Mouse (Mus musculus) heart, embryonic 16.5 days (tissue): ENCODE measurements at regions not wholly inside any gene's neighbourhood (a gene's known extent, or its start where the extent isn't known, plus 50 kb on each side); places are given as distances from the start of the nearest gene placed in this dataset.

Experiments used
- ATAC-seq: fragments of 200-750 bp; cut with Nextera tagmentation; replicated peaks from 2 replicates; pipeline ENCODE4 v1.8.0; 2017; ENCODE audit warnings: moderate number of reproducible peaks; ENCODE audit not compliant: insufficient read depth, low FRiP score; ENCODE audit errors: extremely low read depth
- H3K27ac ChIP-seq: fragments of 300-500 bp; sonication (generic); 2 replicates; pipeline ENCODE4 v1.5.1; 2014; ENCODE audit warnings: mild to moderate bottlenecking, low read length, control low read depth, moderate library complexity
- H3K27me3 ChIP-seq: fragments of 300-500 bp; sonication (generic); 2 replicates; pipeline ENCODE4 v1.6.1; 2014; ENCODE audit warnings: low read length, mixed read lengths; ENCODE audit not compliant: control insufficient read depth, insufficient read depth
- H3K36me3 ChIP-seq: fragments of 300-500 bp; sonication (generic); 2 replicates; pipeline ENCODE4 v1.6.1; 2014; ENCODE audit not compliant: control insufficient read depth, insufficient read depth
- H3K4me1 ChIP-seq: fragments of 300-500 bp; sonication (generic); 2 replicates; pipeline ENCODE4 v1.6.1; 2014; ENCODE audit warnings: low read length, mixed read lengths; ENCODE audit not compliant: control insufficient read depth, insufficient read depth
- H3K4me2 ChIP-seq: fragments of 300-500 bp; sonication (generic); 2 replicates; pipeline ENCODE4 v1.6.1; 2014; ENCODE audit warnings: low read depth, mild to moderate bottlenecking, control low read depth, low read length
- H3K4me3 ChIP-seq: fragments of 300-500 bp; sonication (generic); 2 replicates; pipeline ENCODE4 v1.5.1; 2014; ENCODE audit warnings: mild to moderate bottlenecking, control low read depth, low read length
- H3K9ac ChIP-seq: fragments of 300-500 bp; sonication (generic); 2 replicates; pipeline ENCODE4 v1.6.1; 2014; ENCODE audit warnings: low read length, control low read depth
- H3K9me3 ChIP-seq: fragments of 300-500 bp; sonication (generic); replicated peaks from 2 replicates; pipeline ENCODE4 v1.6.1; 2016; ENCODE audit warnings: low read length; ENCODE audit not compliant: control insufficient read depth
- WGBS: fragments of 180-500 bp; shearing (Covaris S2); extraction: QIAGEN DNeasy Blood & Tissue Kit; methylation state at CpG from one replicate; pipeline ENCODE4 v1.1.7; 2014; 5-methylcytosine and 5-hydroxymethylcytosine counted together

DNA sequence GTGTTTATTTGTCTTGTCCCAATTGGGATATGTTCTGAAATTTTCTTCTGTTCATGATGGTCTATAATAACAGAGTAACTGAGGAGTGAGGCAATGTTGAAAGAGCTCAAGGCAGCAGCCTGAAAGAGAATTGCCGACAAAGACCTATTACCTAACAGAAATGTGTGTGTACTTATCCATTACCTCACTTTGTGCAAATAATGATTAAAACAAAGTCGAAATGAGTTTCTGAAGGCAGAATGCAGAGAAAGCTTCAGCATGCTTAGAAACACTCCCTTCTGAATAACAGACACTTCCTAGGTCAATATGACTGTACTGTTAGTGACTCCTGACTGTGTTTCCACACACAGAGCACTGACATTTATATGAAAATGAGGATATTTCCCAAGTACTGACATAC is 63.0 kb downstream of the Kbtbd8 start:
- WGBS, result 50% methylated on average over 2 of the region's 2 CpGs
- Histone ChIP-seq H3K27ac (no peak overlapping the region), H3K9ac (no peak overlapping the region), H3K4me2 (no peak overlapping the region), H3K9me3 (no peaks in the 10 kb centered on the region), H3K27me3 (no peaks in the 10 kb centered on the region), H3K4me3 (no peak overlapping the region), H3K36me3 (no peaks in the 10 kb centered on the region), H3K4me1 (no peaks in the 10 kb centered on the region)
- no peak for ATAC-seq

DNA sequence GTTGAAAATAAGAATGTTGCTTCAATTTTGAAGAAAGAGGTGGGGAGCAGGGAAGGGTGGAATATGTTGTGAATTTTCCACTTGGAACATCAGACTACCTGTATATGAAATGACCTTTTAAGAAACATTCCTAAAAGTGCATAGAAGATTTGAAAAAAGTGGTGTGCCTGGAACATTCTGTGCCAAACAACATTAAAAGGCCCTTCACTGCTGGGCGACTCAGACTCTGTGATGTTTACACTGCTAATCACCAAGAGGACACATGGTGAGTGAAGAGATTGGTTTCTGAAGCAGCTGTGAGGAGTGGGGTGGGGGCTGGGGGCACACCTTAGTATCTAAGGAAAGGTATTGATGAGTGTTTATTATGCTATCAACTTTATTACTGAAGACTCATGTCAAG is 65.2 kb downstream of the Kbtbd8 start:
- Histone ChIP-seq H3K4me3 (no peak overlapping the region), H3K36me3 (no peaks in the 10 kb centered on the region), H3K4me1 (no peaks in the 10 kb centered on the region), H3K9ac (no peak overlapping the region), H3K27ac (no peak overlapping the region), H3K27me3 (no peaks in the 10 kb centered on the region), H3K4me2 (no peak overlapping the region), H3K9me3 (no peaks in the 10 kb centered on the region)
- no peak for ATAC-seq
- 19% methylated on average over 1 of the region's 1 CpGs for WGBS

DNA sequence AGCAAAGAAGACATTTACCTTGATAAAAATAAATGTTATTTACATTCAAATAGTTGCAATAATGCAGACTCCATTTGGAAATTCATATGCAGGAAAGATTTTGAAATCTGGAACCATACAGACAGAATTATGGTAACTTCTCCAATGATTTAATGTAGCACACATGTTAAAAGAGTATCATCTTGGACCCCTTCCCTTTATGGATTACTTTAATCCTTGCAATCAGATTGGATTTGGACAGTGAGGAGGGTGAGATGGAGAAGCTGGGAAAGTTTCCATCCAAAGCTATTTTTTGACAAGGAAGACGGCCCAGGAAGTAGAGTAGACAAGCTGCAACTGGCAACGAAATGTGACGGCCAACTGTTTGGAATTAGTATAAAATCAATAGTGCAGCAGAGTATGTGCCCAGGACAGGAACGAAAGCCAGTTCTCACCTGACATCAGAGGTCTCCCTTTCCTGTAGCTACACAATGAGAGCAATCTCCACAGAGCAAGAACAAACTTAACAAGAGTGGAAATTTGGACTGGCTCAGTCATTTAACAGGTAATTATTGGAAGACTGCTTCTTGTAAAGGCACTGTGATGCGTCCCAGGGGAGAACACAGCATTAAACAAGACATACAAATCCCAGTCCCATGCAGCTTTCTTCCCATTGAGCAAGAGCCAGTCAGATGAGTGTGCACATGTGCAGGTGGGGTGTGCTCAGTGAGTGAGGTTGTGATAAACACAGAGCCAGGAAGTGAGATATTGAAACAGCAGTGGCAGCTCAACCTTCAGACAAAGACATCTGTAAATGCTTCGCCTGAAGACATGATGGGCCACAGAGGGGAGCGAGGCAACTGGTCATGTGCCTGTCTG is 68.3 kb downstream of the Kbtbd8 start:
- H3K9me3 ChIP-seq, result no peaks in the 10 kb centered on the region
- H3K4me3 ChIP-seq, result no peak overlapping the region
- H3K4me1 ChIP-seq, result no peaks in the 10 kb centered on the region
- no peaks in the 10 kb centered on the region for H3K27me3 ChIP-seq
- H3K4me2 ChIP-seq, result no peak overlapping the region
- no peaks in the 10 kb centered on the region for H3K36me3 ChIP-seq
- WGBS, result 49% methylated on average over 7 of the region's 7 CpGs
- no peak overlapping the region for H3K9ac ChIP-seq
- no peak for ATAC-seq
- no peak overlapping the region for H3K27ac ChIP-seq

DNA sequence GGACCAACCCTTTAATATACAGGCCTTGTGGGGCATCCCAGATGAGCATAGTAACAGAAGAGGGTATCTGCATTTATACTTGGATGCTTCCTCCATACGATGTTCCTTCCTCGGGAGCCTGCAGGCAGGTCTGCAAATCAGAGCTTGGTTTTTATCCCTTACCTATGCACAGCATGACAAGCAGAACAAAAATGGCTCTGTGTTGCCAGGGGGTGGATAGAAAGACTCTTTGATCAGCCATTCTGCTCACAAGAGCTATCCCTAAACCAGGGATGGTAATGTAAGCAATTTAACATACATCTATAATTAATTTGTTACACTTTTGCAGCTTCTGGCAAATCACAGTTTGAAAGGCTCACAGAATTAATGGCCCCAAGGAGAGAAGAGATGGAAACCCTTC is 79.6 kb downstream of the Kbtbd8 start:
- no peaks in the 10 kb centered on the region for H3K36me3 ChIP-seq
- no peaks in the 10 kb centered on the region for H3K27me3 ChIP-seq
- WGBS, result 76% methylated on average over 2 of the region's 2 CpGs
- H3K4me2 ChIP-seq, result no peak overlapping the region
- H3K9ac ChIP-seq, result no peak overlapping the region
- no peaks in the 10 kb centered on the region for H3K4me1 ChIP-seq
- H3K9me3 ChIP-seq, result no peaks in the 10 kb centered on the region
- H3K4me3 ChIP-seq, result no peak overlapping the region
- no peak overlapping the region for H3K27ac ChIP-seq
- ATAC-seq, result no peak

DNA sequence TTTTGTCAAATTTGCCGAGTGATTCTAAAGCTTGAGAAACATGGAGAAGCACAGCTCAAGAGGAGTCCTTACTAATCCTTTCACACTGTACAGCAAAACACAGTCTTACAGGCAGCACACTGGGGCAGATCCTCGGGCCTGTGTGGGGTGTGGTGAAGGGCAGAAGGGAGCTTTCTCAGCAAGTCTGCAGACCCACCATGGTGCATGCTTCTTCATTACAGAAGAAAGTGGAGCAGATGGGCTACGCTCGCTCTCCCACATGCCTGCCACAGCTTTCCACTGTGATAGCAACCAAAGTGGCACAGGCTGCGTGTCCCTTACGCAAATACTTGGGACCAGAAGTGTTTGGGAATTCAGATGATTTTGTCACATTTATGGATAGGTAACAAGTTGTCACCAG is 81.6 kb downstream of the Kbtbd8 start:
- Histone ChIP-seq H3K27me3 (no peaks in the 10 kb centered on the region), H3K4me1 (no peaks in the 10 kb centered on the region), H3K4me3 (no peak overlapping the region), H3K9ac (no peak overlapping the region), H3K27ac (no peak overlapping the region), H3K4me2 (no peak overlapping the region), H3K9me3 (no peaks in the 10 kb centered on the region), H3K36me3 (no peaks in the 10 kb centered on the region)
- WGBS, result 83% methylated on average over 6 of the region's 6 CpGs
- ATAC-seq, result no peak

DNA sequence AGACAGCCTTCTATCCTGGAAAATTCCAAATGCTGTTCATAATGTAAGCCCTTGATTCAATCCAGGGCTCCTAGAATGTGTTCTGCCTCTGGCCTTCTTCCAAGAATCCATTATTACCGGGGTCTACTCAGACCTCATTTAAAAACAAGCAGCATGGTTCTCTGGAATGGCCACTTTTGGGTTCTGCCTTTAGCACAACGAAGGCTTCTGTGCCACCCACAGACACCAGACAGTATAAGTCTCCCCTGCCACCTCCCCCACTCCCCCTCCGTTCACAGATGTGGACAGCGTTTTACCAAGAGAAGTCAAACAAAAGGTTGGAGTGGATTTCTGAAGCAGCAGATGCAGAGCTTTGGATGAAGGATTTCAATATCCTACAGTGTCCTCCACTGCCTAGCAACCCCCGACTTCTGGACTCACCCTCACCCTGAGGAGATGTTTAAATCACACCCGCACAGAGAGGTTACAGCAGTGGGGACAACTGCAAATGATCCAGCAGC is 85.3 kb downstream of the Kbtbd8 start:
- H3K36me3 ChIP-seq, result no peaks in the 10 kb centered on the region
- no peak for ATAC-seq
- H3K4me3 ChIP-seq, result no peak overlapping the region
- H3K27me3 ChIP-seq, result no peaks in the 10 kb centered on the region
- no peaks in the 10 kb centered on the region for H3K9me3 ChIP-seq
- 45% methylated on average over 6 of the region's 6 CpGs for WGBS
- no peak overlapping the region for H3K9ac ChIP-seq
- no peak overlapping the region for H3K27ac ChIP-seq
- H3K4me2 ChIP-seq, result no peak overlapping the region
- no peaks in the 10 kb centered on the region for H3K4me1 ChIP-seq

DNA sequence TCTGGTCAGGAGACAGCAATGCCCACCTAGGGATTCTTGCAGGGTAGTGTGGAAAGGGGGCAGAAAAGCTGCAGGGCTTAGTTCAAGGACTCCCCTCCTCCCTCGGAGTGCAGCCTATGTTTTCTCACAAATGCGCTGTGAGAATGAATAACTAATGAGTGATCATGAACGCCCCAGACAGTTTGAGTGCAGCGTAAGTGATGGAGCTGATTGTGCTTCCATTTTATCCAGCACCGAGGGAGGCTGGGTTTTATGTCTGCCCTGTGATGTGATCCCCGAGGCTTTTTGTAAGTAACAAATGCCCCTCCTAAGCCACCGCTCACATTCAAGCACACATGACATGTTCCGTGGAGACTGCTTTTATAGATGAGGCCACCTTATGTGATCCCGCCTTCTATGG is 85.9 kb downstream of the Kbtbd8 start:
- Histone ChIP-seq H3K4me1 (no peaks in the 10 kb centered on the region), H3K27me3 (no peaks in the 10 kb centered on the region), H3K9ac (no peak overlapping the region), H3K27ac (no peak overlapping the region), H3K4me3 (no peak overlapping the region), H3K9me3 (no peaks in the 10 kb centered on the region), H3K4me2 (no peak overlapping the region), H3K36me3 (no peaks in the 10 kb centered on the region)
- no peak for ATAC-seq
- WGBS, result 77% methylated on average over 9 of the region's 9 CpGs

DNA sequence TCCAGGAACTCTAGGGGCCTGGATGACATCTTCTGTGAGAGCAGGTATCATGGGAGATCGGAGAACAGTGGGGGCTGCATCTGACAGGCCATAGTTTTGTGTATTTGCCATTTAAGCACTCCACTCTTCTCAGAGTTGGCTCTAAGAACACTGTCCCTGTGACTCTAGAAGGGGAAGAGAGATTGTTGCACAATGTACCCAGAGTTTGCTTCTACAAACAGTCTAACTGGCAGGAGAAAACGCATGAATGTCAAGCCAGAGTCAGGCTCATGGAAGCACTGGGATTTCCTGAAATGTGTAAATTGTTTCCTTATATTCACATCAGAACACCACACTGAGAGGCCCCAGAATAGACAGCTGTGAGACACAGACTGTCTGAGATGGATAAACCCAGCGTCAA is 87.2 kb downstream of the Kbtbd8 start:
- Histone ChIP-seq H3K4me1 (no peaks in the 10 kb centered on the region), H3K36me3 (no peaks in the 10 kb centered on the region), H3K27me3 (no peaks in the 10 kb centered on the region), H3K9me3 (no peaks in the 10 kb centered on the region), H3K9ac (no peak overlapping the region), H3K27ac (no peak overlapping the region), H3K4me2 (no peak overlapping the region), H3K4me3 (no peak overlapping the region)
- no peak for ATAC-seq
- WGBS, result 52% methylated on average over 3 of the region's 3 CpGs

DNA sequence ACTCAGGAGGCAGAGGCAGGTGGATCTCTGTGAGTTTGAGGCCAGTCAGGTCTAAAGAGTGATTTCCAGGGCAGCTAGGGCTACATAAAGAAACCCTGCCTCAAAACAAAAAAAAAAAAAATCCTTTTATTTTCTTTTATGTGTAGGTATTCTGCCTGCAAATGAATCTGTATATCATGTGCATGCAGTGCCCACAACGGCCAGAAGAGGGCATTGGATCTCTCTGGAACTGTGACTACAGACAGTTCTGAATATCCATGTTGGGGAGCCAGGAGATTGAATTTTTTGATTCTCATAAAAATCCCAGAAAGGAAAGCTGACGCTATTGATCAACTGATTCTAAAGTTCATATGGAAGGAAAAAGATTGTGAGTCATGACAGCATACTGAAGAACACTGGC is 90.0 kb downstream of the Kbtbd8 start:
- WGBS, result 34% methylated on average over 2 of the region's 2 CpGs
- no peak for ATAC-seq
- Histone ChIP-seq H3K4me1 (no peaks in the 10 kb centered on the region), H3K9ac (no peak overlapping the region), H3K4me2 (no peak overlapping the region), H3K27ac (no peak overlapping the region), H3K36me3 (no peaks in the 10 kb centered on the region), H3K4me3 (no peak overlapping the region), H3K27me3 (no peaks in the 10 kb centered on the region), H3K9me3 (no peaks in the 10 kb centered on the region)
